8 mouse cellular contexts compared by ENCODE assay signal in the genomic region with DNA sequence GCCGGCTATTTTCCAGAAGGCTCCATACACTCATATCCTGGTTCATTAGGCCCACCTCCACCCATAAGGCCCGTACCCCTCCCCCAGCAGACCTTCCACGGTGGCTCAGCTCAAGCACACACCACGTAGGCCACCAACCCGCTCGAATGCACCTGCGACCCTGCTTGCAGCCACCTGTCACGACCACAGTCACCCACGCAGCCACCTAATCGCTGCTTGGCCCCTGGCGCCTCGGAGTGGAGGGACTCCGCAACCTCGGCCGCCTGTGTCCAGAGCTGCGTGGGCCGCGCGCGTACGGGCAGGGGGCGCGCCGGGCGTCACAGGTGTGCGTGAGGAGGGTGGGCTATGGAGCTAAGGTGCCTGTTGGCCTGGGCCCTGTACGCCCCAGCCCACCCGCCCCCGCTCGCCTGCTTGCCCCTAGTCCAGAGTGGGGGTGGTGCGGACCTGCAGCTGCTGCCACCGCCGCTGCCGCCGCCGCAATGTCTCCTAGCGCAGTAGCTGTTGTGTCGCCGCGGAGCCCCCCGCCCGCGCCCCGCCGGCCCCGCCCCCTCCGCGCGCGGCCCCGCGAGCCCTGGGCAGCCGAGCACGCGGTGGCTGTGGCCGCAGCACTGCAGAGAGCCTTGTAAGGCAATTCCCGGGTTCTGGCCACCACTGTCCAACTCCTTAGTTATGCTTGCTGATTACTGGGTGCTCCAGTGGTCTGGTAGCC. TPM values are rescaled to one million over a fixed set of nuclear protein-coding genes. Genes with fewer than 3 reads are reported as not detected.
DNase-seq lines count a peak whose midpoint lies in the region; ATAC-seq and TF ChIP-seq lines count a peak whose summit lies in the region.

A gene (minus strand): TSS at position 543 of the 709 bp plus-strand sequence.

- no peak within 1 kb of the TSS for H3K27ac ChIP-seq in heart, embryonic 13.5 days (replicated peaks)
- no peak within 1 kb of the TSS for H3K27ac ChIP-seq in ES-Bruce4 (ENCODE audit: insufficient read depth, low read length)
- H3K27ac ChIP-seq in hindbrain, embryonic 16.5 days (ENCODE audit: low read depth, low read length): peak within 1 kb of the TSS; percentile 75
- H3K27ac ChIP-seq in liver, embryonic 14.5 days: no peak within 1 kb of the TSS

- H3K27me3 ChIP-seq in heart, embryonic 13.5 days (replicated peaks): peaks cover 26% of the 10 kb centered on the region
- no peaks in the 10 kb centered on the region for H3K27me3 ChIP-seq in ES-Bruce4 (ENCODE audit: control insufficient read depth, insufficient read depth, low read length, poor library complexity, severe bottlenecking)
- H3K27me3 ChIP-seq in hindbrain, embryonic 16.5 days (replicated peaks; ENCODE audit: control insufficient read depth, insufficient read depth, low read length): no peaks in the 10 kb centered on the region
- H3K27me3 ChIP-seq in liver, embryonic 14.5 days (ENCODE audit: control insufficient read depth, insufficient read depth, low read length): no peaks in the 10 kb centered on the region; the same call in 1 of the 2 replicates

- H3K9me3 ChIP-seq in heart, embryonic 13.5 days: no peaks in the 10 kb centered on the region
- no peaks in the 10 kb centered on the region for H3K9me3 ChIP-seq in ES-Bruce4 (replicated peaks; ENCODE audit: control insufficient read depth, insufficient read depth, low read length, poor library complexity, severe bottlenecking)
- no peaks in the 10 kb centered on the region for H3K9me3 ChIP-seq in hindbrain, embryonic 16.5 days (ENCODE audit: control insufficient read depth, low read length)
- no peaks in the 10 kb centered on the region for H3K9me3 ChIP-seq in liver, embryonic 14.5 days (ENCODE audit: control insufficient read depth, low read length)

- no peak for TF ChIP-seq EP300 in ES-Bruce4 (IDR thresholded peaks at IDR 0.05; ENCODE audit: insufficient read depth, low read depth, low read length)
- no peak for TF ChIP-seq EP300 in liver, embryonic 14.5 days (IDR thresholded peaks at IDR 0.05; ENCODE audit: low read depth)

- 22% methylated on average over 31 of the region's 57 CpGs for WGBS in heart, embryonic 13.5 days
- 20% methylated on average over 32 of the region's 57 CpGs for WGBS in hindbrain, embryonic 16.5 days
- WGBS in liver, embryonic 14.5 days (ENCODE audit: insufficient replicate concordance): 20% methylated on average over 47 of the region's 57 CpGs

- DNase-seq in heart, adult 9 months (ENCODE audit: low spot score in 2 of 2): no peak
- peak; percentile 27 for DNase-seq in embryo, embryonic 10.5 days (ENCODE audit: low spot score)
- no peak for DNase-seq in liver, embryonic 14.5 days (ENCODE audit: low read depth in 3 of 3, low spot score in 3 of 3)
- DNase-seq in thymus, postnatal 14 days: peak; percentile 34
- DNase-seq in urinary bladder, postnatal 36 days (ENCODE audit: low spot score in 2 of 2): no peak

- no peak for TF ChIP-seq POLR2A in ES-Bruce4 (IDR thresholded peaks at IDR 0.05; ENCODE audit: insufficient read depth, low read length)

- H3K4me3 ChIP-seq in heart, embryonic 13.5 days: peak within 1 kb of the TSS; percentile 56
- H3K4me3 ChIP-seq in ES-Bruce4 (ENCODE audit: low read depth, low read length): peak within 1 kb of the TSS; percentile 70
- peak within 1 kb of the TSS; percentile 51 for H3K4me3 ChIP-seq in hindbrain, embryonic 16.5 days (ENCODE audit: low read length)
- peak within 1 kb of the TSS; percentile 21 to 28; a peak in 2 of 4 replicates for H3K4me3 ChIP-seq in liver, embryonic 14.5 days (ENCODE audit: insufficient read depth in 1 of 2, low read depth in 2 of 2, low read length in 2 of 2)

- no peak for TF ChIP-seq CTCF in ES-Bruce4 (IDR thresholded peaks at IDR 0.05; ENCODE audit: low read depth, low read length)
- no peak for TF ChIP-seq CTCF in liver, embryonic 14.5 days (IDR thresholded peaks at IDR 0.05; ENCODE audit: low read depth)

- no peaks in the 10 kb centered on the region for H3K4me1 ChIP-seq in heart, embryonic 13.5 days
- no peaks in the 10 kb centered on the region for H3K4me1 ChIP-seq in ES-Bruce4 (ENCODE audit: control insufficient read depth, insufficient read depth, low read length)
- H3K4me1 ChIP-seq in hindbrain, embryonic 16.5 days (ENCODE audit: control insufficient read depth, insufficient read depth, low read depth, low read length): no peaks in the 10 kb centered on the region; the same call in 1 of the 2 replicates
- H3K4me1 ChIP-seq in liver, embryonic 14.5 days (replicated peaks; ENCODE audit: control insufficient read depth in 2 of 2, insufficient read depth in 2 of 2, low read length in 1 of 2): no peaks in the 10 kb centered on the region

- peak within 1 kb of the TSS; percentile 78 for H3K4me2 ChIP-seq in heart, embryonic 13.5 days
- peak within 1 kb of the TSS; percentile 56 for H3K4me2 ChIP-seq in hindbrain, embryonic 16.5 days (ENCODE audit: low read length)
- H3K4me2 ChIP-seq in liver, embryonic 14.5 days (ENCODE audit: low read depth): peak within 1 kb of the TSS; percentile 57

- peak within 1 kb of the TSS; percentile 79 for H3K9ac ChIP-seq in heart, embryonic 13.5 days
- H3K9ac ChIP-seq in ES-Bruce4 (ENCODE audit: low read depth, poor library complexity, severe bottlenecking): peak within 1 kb of the TSS; percentile 53; the same call in 1 of the 2 replicates
- peak within 1 kb of the TSS; percentile 70 for H3K9ac ChIP-seq in hindbrain, embryonic 16.5 days (ENCODE audit: low read depth, low read length)
- H3K9ac ChIP-seq in liver, embryonic 14.5 days (replicated peaks): no peak within 1 kb of the TSS

- ATAC-seq in heart, embryonic 13.5 days (ENCODE audit: extremely low read depth, insufficient number of reproducible peaks, low FRiP score, low TSS enrichment): no peak; the same call in 1 of the 2 replicates
- ATAC-seq in hindbrain, embryonic 16.5 days: peak; percentile 78
- no peak for ATAC-seq in liver, embryonic 14.5 days (ENCODE audit: insufficient read depth)

- H3K36me3 ChIP-seq in heart, embryonic 13.5 days: no peaks in the 10 kb centered on the region
- no peaks in the 10 kb centered on the region for H3K36me3 ChIP-seq in ES-Bruce4 (ENCODE audit: control insufficient read depth, insufficient read depth, low read length, poor library complexity, severe bottlenecking)
- no peaks in the 10 kb centered on the region for H3K36me3 ChIP-seq in hindbrain, embryonic 16.5 days (ENCODE audit: control insufficient read depth, insufficient read depth, low read length)
- no peaks in the 10 kb centered on the region for H3K36me3 ChIP-seq in liver, embryonic 14.5 days (replicated peaks; ENCODE audit: control insufficient read depth, insufficient read depth, low read depth)

RNA-seq across cellular contexts. Expression of the gene that starts here (rescaled TPM):
- 9.6 and 10.4 TPM in 2 replicates for polyA plus RNA-seq in heart, embryonic 13.5 days (2015; fragmentation: Nextera tagmentation; extraction: Ambion mirVana)
- 3.9 and 5.1 TPM in 2 replicates for polyA plus RNA-seq in ES-Bruce4 (2011; ENCODE audit: insufficient read depth, insufficient read length, low read depth, missing spikeins)
- 176 and 194 TPM in 2 replicates for polyA plus RNA-seq in hindbrain, embryonic 16.5 days (2015; fragmentation: Nextera tagmentation; extraction: Ambion mirVana)
- polyA plus RNA-seq in liver, embryonic 14.5 days (2012; rRNA removed): 0.89 and 0.93 TPM in 2 replicates
- 0.96 TPM in 2 replicates for polyA plus RNA-seq in liver, embryonic 14.5 days (2014; fragmentation: Nextera tagmentation; extraction: Ambion mirVana)

Comparison
In these comparisons a context has a peak if more than half of its experiments do, and no peak if none do; other contexts are left out.
1. RNA of the gene that starts here (polyA plus RNA-seq): 176 to 194 TPM in hindbrain, embryonic 16.5 days; 9.6 to 10.4 TPM in heart, embryonic 13.5 days, 3.9 to 5.1 TPM in ES-Bruce4 and 0.89 to 0.96 TPM in liver, embryonic 14.5 days; every median in the first group is over 10 times any median in the second.
2. DNase-seq: peak in embryo, embryonic 10.5 days (single experiment) and thymus, postnatal 14 days (single experiment); none in heart, adult 9 months (0 of 2), liver, embryonic 14.5 days (0 of 3) and urinary bladder, postnatal 36 days (0 of 2).
3. Peak in every context shown above with its lines, with median percentiles within 50 percentile points of each other: H3K4me2 ChIP-seq and H3K4me3 ChIP-seq.